Mouse (Mus musculus): ENCODE measurements around the gene Olfr615. TPM values are rescaled to one million over a fixed set of nuclear protein-coding genes. Genes with fewer than 3 reads are reported as not detected.
"Not testable (repeated sequence)": the region's sequence is repeated elsewhere in the genome, so short reads cannot be mapped to it uniquely, and the experiment has no call there.

Gene Olfr615
- not detected for total RNA-seq (2021)
- long read RNA-seq, experiment 1 = 0 reads
- long read RNA-seq, experiment 2 = 0 reads

- DNase-seq = no peak
Observed at GRCm38 (mm10) chr7:103555779-103556178, at the start of gene Olfr615. Gene Olfr615 (plus strand): TSS chr7:103556079.

GRCm38 (mm10) chr7:103512022-103512421 lies 43.9 kb upstream of the Olfr615 start, which contains the start of gene Olfr610:
Gene Olfr610 (minus strand): TSS chr7:103512122.
- no peak for DNase-seq

- DNase-seq = not testable (repeated sequence)
Observed at GRCm38 (mm10) chr7:103520746-103521145, 35.1 kb upstream of the Olfr615 start, which contains the start of gene Olfr611. Gene Olfr611 (minus strand): TSS chr7:103520846.

- not testable (repeated sequence) for DNase-seq
Observed at GRCm38 (mm10) chr7:103542617-103543016, 13.3 kb upstream of the Olfr615 start, which contains the start of gene Olfr612. Gene Olfr612 (minus strand): TSS chr7:103542717.

GRCm38 (mm10) chr7:103547774-103548173 lies 8.1 kb upstream of the Olfr615 start, which contains the start of gene Olfr613:
Gene Olfr613 (plus strand): TSS chr7:103548074.
- DNase-seq = no peak

- DNase-seq = no peak
Observed at GRCm38 (mm10) chr7:103569043-103569442, 13.2 kb downstream of the Olfr615 start, which contains the start of gene Olfr616. Gene Olfr616 (minus strand): TSS chr7:103569143.

GRCm38 (mm10) chr7:103572761-103573160 lies 16.9 kb downstream of the Olfr615 start, which contains the start of gene Olfr617:
Gene Olfr617 (plus strand): TSS chr7:103573061.
- no peak for DNase-seq

- no peak for DNase-seq
Observed at GRCm38 (mm10) chr7:103589803-103590202, 33.9 kb downstream of the Olfr615 start, which contains the start of gene Olfr618. Gene Olfr618 (plus strand): TSS chr7:103590103.

GRCm38 (mm10) chr7:103600275-103600674 lies 44.4 kb downstream of the Olfr615 start, which contains the start of gene Olfr619:
Gene Olfr619 (plus strand): TSS chr7:103600575.
- DNase-seq = no peak

GRCm38 (mm10) chr7:103607425-103607824 lies 51.5 kb downstream of the Olfr615 start:
- no peak for DNase-seq

GRCm38 (mm10) chr7:103612434-103612833 lies 56.6 kb downstream of the Olfr615 start, which contains the start of gene Olfr620:
Gene Olfr620 (minus strand): TSS chr7:103612534.
- DNase-seq = no peak

Small RNAs within 50 kb of the gene (microRNA-seq; reads per million reads assigned to microRNA genes)
- gene Gm26506 = 0 reads per million in 2 experiments

Other genes with a start within 250 kb of the Olfr615 start
- not detected for gene Olfr597, start 239.8 kb upstream of the Olfr615 start, total RNA-seq (2021)
- not detected for gene Olfr598, start 232.5 kb upstream of the Olfr615 start, total RNA-seq (2021)
- gene Olfr599, start 220.2 kb upstream of the Olfr615 start, total RNA-seq (2021) = not detected
- gene Olfr600, start 206.4 kb upstream of the Olfr615 start, total RNA-seq (2021) = not detected
- gene Olfr601, start 193.4 kb upstream of the Olfr615 start, total RNA-seq (2021) = not detected
- not detected for gene Olfr603, start 169.9 kb upstream of the Olfr615 start, total RNA-seq (2021)
- gene Usp17lc, start 141.0 kb upstream of the Olfr615 start, total RNA-seq (2021) = not detected
- not detected for gene Olfr605, start 110.6 kb upstream of the Olfr615 start, total RNA-seq (2021)
- gene Olfr606, start 107.0 kb upstream of the Olfr615 start, total RNA-seq (2021) = not detected
- not detected for gene Olfr607, start 91.9 kb upstream of the Olfr615 start, total RNA-seq (2021)
- not detected for gene Olfr608, start 86.2 kb upstream of the Olfr615 start, total RNA-seq (2021)
- not detected for gene Olfr609, start 58.0 kb upstream of the Olfr615 start, total RNA-seq (2021)
- not detected for gene Olfr610, start 44.0 kb upstream of the Olfr615 start, total RNA-seq (2021)
- gene Olfr611, start 35.2 kb upstream of the Olfr615 start, total RNA-seq (2021) = not detected
- not detected for gene Olfr612, start 13.4 kb upstream of the Olfr615 start, total RNA-seq (2021)
- not detected for gene Olfr613, start 8.0 kb upstream of the Olfr615 start, total RNA-seq (2021)
- gene Olfr616, start 13.1 kb downstream of the Olfr615 start, total RNA-seq (2021) = not detected
- not detected for gene Olfr617, start 17.0 kb downstream of the Olfr615 start, total RNA-seq (2021)
- gene Olfr618, start 34.0 kb downstream of the Olfr615 start, total RNA-seq (2021) = not detected
- not detected for gene Olfr619, start 44.5 kb downstream of the Olfr615 start, total RNA-seq (2021)
- not detected for gene Olfr620, start 56.5 kb downstream of the Olfr615 start, total RNA-seq (2021)
- not detected for gene Olfr622, start 86.6 kb downstream of the Olfr615 start, total RNA-seq (2021)
- not detected for gene Olfr623, start 107.6 kb downstream of the Olfr615 start, total RNA-seq (2021)
- gene Olfr624, start 115.1 kb downstream of the Olfr615 start, total RNA-seq (2021) = not detected
- gene Olfr625-ps1, start 126.6 kb downstream of the Olfr615 start, total RNA-seq (2021) = not detected
- not detected for gene Olfr243, start 158.6 kb downstream of the Olfr615 start, total RNA-seq (2021)
- not detected for gene Olfr628, start 174.3 kb downstream of the Olfr615 start, total RNA-seq (2021)
- not detected for gene Olfr629, start 188.9 kb downstream of the Olfr615 start, total RNA-seq (2021)
- gene Olfr630, start 201.3 kb downstream of the Olfr615 start, total RNA-seq (2021) = not detected
- gene Olfr69, start 215.5 kb downstream of the Olfr615 start, total RNA-seq (2021) = not detected
- gene Olfr68, start 223.6 kb downstream of the Olfr615 start, total RNA-seq (2021) = not detected
- not detected for gene Olfr67, start 235.7 kb downstream of the Olfr615 start, total RNA-seq (2021)